Mouse (Mus musculus) adrenal gland, adult 10 weeks (tissue): ENCODE data around the gene Gm17604. TPM values are rescaled to one million over a fixed set of nuclear protein-coding genes. Genes with fewer than 3 reads are reported as not detected.

Source experiments
- polyA plus RNA-seq: library from polyadenylated mRNA; stranded (reverse); fragments of 350-450 nt; fragmentation: Illumina TruSeq; extraction: RNeasy Lipid Tissue Mini Kit (QIAGEN cat#74804); gene quantifications from one replicate; pipeline ENCODE4 v1.2.3, GENCODE M21; 2014; ENCODE audit warnings: low read depth, low replicate concordance

The Gm17604 gene
- not detected for polyA plus RNA-seq

DNA sequence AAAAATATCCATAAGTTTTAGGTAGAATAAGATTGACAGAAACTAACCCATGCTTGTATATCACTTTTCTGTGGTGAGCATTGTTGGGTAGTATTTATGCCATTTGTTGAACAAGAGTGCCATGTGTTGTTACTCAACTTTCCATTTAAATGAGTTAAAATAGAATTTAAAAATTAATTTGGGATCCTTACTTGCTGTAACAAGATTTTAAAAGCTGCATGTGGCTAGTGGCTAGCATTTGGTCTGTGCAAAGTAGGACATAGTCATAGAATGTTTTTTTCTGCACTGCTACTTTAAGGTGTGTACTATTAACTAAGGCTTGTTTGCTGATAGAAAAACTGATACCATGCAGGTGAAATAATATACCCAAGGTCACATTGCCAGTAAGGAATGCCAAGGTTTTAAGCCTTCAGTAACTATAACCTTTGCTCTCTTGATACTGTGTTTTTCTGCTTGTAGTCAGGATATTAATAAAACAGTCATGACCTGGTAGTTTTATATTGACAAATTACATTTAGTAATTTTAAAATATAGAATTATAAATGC, at the start of gene Gm17604:
Gm17604 (minus strand) TSS at position 51 of the 546 bp plus-strand sequence.

DNA sequence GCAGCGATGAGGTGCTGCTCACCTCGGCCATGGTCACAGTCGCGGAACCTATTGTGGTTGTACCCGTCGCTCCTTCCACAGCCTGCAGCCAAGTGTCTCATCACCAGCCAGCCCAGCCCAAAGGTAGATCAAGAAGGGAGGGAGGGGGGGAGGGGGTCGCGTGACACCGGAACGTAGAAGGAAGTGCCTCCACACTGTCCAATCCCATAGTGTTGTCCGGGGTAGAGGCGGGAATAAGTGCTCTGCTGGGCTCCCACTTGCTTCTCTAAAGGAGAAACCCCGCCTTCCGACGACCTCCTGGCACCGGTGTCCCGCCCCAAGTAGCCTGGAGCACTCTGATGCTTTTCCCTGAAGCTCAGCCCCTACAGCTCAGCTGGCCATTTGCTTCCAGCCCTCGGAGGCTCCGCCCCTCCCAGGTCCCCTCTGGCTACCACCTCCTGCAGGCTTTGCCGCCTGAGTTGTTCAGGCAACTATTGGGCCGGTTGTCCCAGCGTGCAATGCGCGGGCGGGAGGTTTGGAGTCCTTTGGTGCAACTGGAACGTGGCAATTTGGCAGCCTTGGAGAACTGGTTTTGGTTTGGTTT, 24.3 kb downstream of the Gm17604 start, which contains the start of the genes Mospd2 and Fancb:
Mospd2 (minus strand) TSS at position 183 of the 583 bp plus-strand sequence.
Fancb (plus strand) TSS at position 400 of the 583 bp plus-strand sequence.

Other genes with a start within 250 kb of the Gm17604 start
- gene Mospd2, start 24.5 kb downstream of the Gm17604 start, polyA plus RNA-seq: 103 TPM
- 3.9 TPM for gene Fancb, start 24.2 kb downstream of the Gm17604 start, polyA plus RNA-seq